Comparison of ENCODE assay signal across 8 mouse cellular contexts in genomic region chr6:120463884-120464283, GRCm38 (mm10). TPM values are rescaled to one million over a fixed set of nuclear protein-coding genes. Genes with fewer than 3 reads are reported as not detected.
DNase-seq lines count a peak whose midpoint lies in the region; ATAC-seq and TF ChIP-seq lines count a peak whose summit lies in the region.

No protein-coding gene starts in this region.

- no peak for DNase-seq in layer of hippocampus, adult 2 months (ENCODE audit: low spot score in 2 of 2)
- no peak for DNase-seq in layer of hippocampus, postnatal 25 days (ENCODE audit: extremely low spot score in 1 of 2, low spot score in 1 of 2)
- DNase-seq in embryonic facial prominence, embryonic 10.5 days (ENCODE audit: low spot score): no peak
- DNase-seq in liver: peak; percentile 63
- DNase-seq in cerebellum, adult 11-12 months: no peak
- DNase-seq in cerebellum, postnatal 36 days: no peak

- H3K36me3 ChIP-seq in embryonic facial prominence, embryonic 10.5 days (replicated peaks): no peaks in the 10 kb centered on the region
- no peaks in the 10 kb centered on the region for H3K36me3 ChIP-seq in hindbrain, embryonic 12.5 days
- H3K36me3 ChIP-seq in myocyte (ENCODE audit: control insufficient read depth, insufficient read depth): no peaks in the 10 kb centered on the region

- H3K9me3 ChIP-seq in embryonic facial prominence, embryonic 10.5 days: no peaks in the 10 kb centered on the region
- H3K9me3 ChIP-seq in hindbrain, embryonic 12.5 days (replicated peaks): no peaks in the 10 kb centered on the region

- peak overlapping the region; percentile 63 for H3K4me3 ChIP-seq in layer of hippocampus, adult 2 months
- H3K4me3 ChIP-seq in embryonic facial prominence, embryonic 10.5 days: peak overlapping the region; percentile 70
- peak overlapping the region; percentile 57 for H3K4me3 ChIP-seq in hindbrain, embryonic 12.5 days
- H3K4me3 ChIP-seq in myocyte: peak overlapping the region; percentile 50

- H3K27me3 ChIP-seq in embryonic facial prominence, embryonic 10.5 days (replicated peaks; ENCODE audit: low read depth, poor library complexity, severe bottlenecking): peaks cover 57% of the 10 kb centered on the region
- H3K27me3 ChIP-seq in hindbrain, embryonic 12.5 days: peaks cover 46% of the 10 kb centered on the region
- H3K27me3 ChIP-seq in myocyte (ENCODE audit: control insufficient read depth, insufficient read depth, insufficient read length): no peaks in the 10 kb centered on the region

- TF ChIP-seq CTCF in layer of hippocampus, adult 2 months (conservative IDR thresholded peaks at IDR 0.05): peak; percentile 37

- peak overlapping the region; percentile 65; the same call in 1 of the 2 replicates for H3K9ac ChIP-seq in hindbrain, embryonic 12.5 days

- H3K4me2 ChIP-seq in hindbrain, embryonic 12.5 days (replicated peaks): peak overlapping the region; percentile 72
- peak overlapping the region; percentile 93 for H3K4me2 ChIP-seq in myocyte (ENCODE audit: low read depth)

- peak; percentile 33; the same call in 1 of the 2 replicates for ATAC-seq in hindbrain, embryonic 12.5 days (ENCODE audit: low FRiP score)

- H3K4me1 ChIP-seq in embryonic facial prominence, embryonic 10.5 days: peaks cover 15% of the 10 kb centered on the region
- peaks cover 12% of the 10 kb centered on the region for H3K4me1 ChIP-seq in hindbrain, embryonic 12.5 days

- peaks cover 43% of the 10 kb centered on the region for H3K79me2 ChIP-seq in myocyte (ENCODE audit: control insufficient read depth, insufficient read depth)

- peak overlapping the region; percentile 50 for H3ac ChIP-seq in myocyte (ENCODE audit: control insufficient read depth, insufficient read length)

- no peak for TF ChIP-seq POLR2A in myocyte (IDR thresholded peaks at IDR 0.05; ENCODE audit: insufficient read length, low read depth)

- no peak overlapping the region for H3K27ac ChIP-seq in layer of hippocampus, adult 2 months
- no peak overlapping the region for H3K27ac ChIP-seq in embryonic facial prominence, embryonic 10.5 days (replicated peaks)
- no peak overlapping the region for H3K27ac ChIP-seq in hindbrain, embryonic 12.5 days

- 6% methylated on average over 11 of the region's 11 CpGs for WGBS in embryonic facial prominence, embryonic 10.5 days
- WGBS in hindbrain, embryonic 12.5 days: 4% methylated on average over 11 of the region's 11 CpGs

TF ChIP-seq in myocyte, 11 proteins besides CTCF, POLR2A, EP300 and RAD21:
- TF ChIP-seq MYOD1 (IDR thresholded peaks at IDR 0.05; ENCODE audit: control insufficient read depth in 1 of 3, insufficient read length in 2 of 3, low read depth in 2 of 3) (no peak), POLR2AphosphoS2 (IDR thresholded peaks at IDR 0.05; ENCODE audit: insufficient read length, low read depth) (no peak), USF1 (IDR thresholded peaks at IDR 0.05; ENCODE audit: low read depth) (peak; percentile 21)

RNA-seq across cellular contexts. Expression of gene Il17ra, which starts 0.8 kb away (rescaled TPM):
- 1 to 10 TPM; 6.7 to 8.1 TPM for total RNA-seq in layer of hippocampus, adult 2 months (2021)
- 1 to 10 TPM; 4.1 to 7.2 TPM for total RNA-seq in layer of hippocampus, postnatal 25 days (2021)
- 3.1 and 3.7 TPM in 2 replicates for polyA plus RNA-seq in embryonic facial prominence, embryonic 10.5 days (2016; fragmentation: Nextera tagmentation; extraction: Ambion mirVana)
- 11.4 and 12.3 TPM in 2 replicates for polyA plus RNA-seq in hindbrain, embryonic 12.5 days (2016; fragmentation: Nextera tagmentation; extraction: Ambion mirVana)
- 12.0 TPM for polyA plus RNA-seq in myocyte (2012; fragmentation: generic; extraction: Trizol)

RNA-seq across cellular contexts. Expression of gene Tmem121b, which starts 29.7 kb away (rescaled TPM):
- total RNA-seq in layer of hippocampus, adult 2 months (2021): 10 to 100 TPM; 38.2 to 38.6 TPM
- 10 to 100 TPM; 44.8 to 45.3 TPM for total RNA-seq in layer of hippocampus, postnatal 25 days (2021)
- 0.18 and 0.25 TPM in 2 replicates for polyA plus RNA-seq in embryonic facial prominence, embryonic 10.5 days (2016; fragmentation: Nextera tagmentation; extraction: Ambion mirVana)
- 3.2 and 4.1 TPM in 2 replicates for polyA plus RNA-seq in hindbrain, embryonic 12.5 days (2016; fragmentation: Nextera tagmentation; extraction: Ambion mirVana)
- polyA plus RNA-seq in myocyte (2012; fragmentation: generic; extraction: Trizol): 0.01 TPM
